Mouse (Mus musculus): ENCODE results near the gene Gm45623. TPM values are rescaled to one million over a fixed set of nuclear protein-coding genes. Genes with fewer than 3 reads are reported as not detected.

The Gm45623 gene
- polyA plus RNA-seq, 1 experiment: 1.8 TPM

DNA sequence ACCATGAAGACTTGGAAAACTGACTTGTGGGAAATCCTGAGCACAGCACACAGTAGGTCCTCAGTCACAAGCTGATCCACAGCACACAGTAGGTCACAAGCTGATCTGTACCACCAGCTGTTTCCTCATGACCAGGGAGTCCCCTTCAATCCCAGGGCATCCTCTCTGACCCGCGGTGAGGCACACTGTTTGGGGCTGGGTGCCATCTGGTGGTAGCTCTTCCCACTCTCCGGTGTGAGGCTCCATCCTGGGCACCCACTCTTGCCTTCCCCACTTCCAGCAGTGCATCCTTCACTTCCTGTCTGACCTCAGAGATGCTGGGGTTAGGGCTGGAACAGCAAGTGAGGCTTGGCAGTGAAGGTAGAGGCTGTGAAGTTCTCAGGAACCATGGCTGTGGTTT, 19.0 kb upstream of the Gm45623 start:
- DNase-seq (ENCODE audit: low read depth): no peak
- peak; percentile 34; the same call in 1 of the 2 replicates for TF ChIP-seq CTCF (IDR thresholded peaks at IDR 0.05; ENCODE audit: borderline replicate concordance, extremely low read depth, insufficient read depth, insufficient read length)
- no peak for TF ChIP-seq POLR2A (IDR thresholded peaks at IDR 0.05; ENCODE audit: borderline replicate concordance, extremely low read depth, insufficient read depth, insufficient read length, poor library complexity, severe bottlenecking)

- no peak for DNase-seq (ENCODE audit: low read depth)
Measured at GRCm38 (mm10) chr13:56770786-56771185, 17.2 kb upstream of the Gm45623 start.

DNA sequence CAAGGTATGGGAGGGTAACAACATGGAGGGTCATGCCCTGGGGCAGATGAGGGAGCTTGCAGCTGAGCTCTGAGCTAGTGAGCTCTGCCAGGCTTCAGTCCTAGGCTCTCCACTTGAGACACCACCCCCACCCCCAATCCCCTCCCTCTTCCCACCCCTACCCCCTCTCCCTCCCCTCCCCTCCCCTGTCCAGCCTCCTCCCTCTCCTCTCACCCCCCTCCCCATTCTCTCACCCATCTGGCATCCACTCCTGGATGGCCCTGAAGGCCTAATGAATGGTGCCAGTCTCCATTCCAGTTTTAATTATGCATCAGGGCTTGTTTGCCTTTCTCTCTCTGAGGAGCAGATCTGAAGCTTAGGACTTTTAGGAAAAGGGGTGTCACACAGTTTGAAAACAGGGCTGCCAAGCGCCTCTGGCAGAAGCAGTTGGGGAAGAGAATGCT, 16.5 kb upstream of the Gm45623 start:
- DNase-seq (ENCODE audit: low read depth): peak; percentile 95
- TF ChIP-seq POLR2A (IDR thresholded peaks at IDR 0.05; ENCODE audit: borderline replicate concordance, extremely low read depth, insufficient read depth, insufficient read length, poor library complexity, severe bottlenecking) (no peak), CTCF (IDR thresholded peaks at IDR 0.05; ENCODE audit: borderline replicate concordance, extremely low read depth, insufficient read depth, insufficient read length) (no peak)

More at GRCm38 (mm10) chr13:56770786-56771185, 17.2 kb upstream of the Gm45623 start:
- no peak for TF ChIP-seq POLR2A (IDR thresholded peaks at IDR 0.05; ENCODE audit: borderline replicate concordance, extremely low read depth, insufficient read depth, insufficient read length, poor library complexity, severe bottlenecking)
- TF ChIP-seq CTCF (IDR thresholded peaks at IDR 0.05; ENCODE audit: borderline replicate concordance, extremely low read depth, insufficient read depth, insufficient read length): peak; percentile 42; the same call in 1 of the 2 replicates

GRCm38 (mm10) chr13:56769431-56769830, 15.8 kb upstream of the Gm45623 start:
- TF ChIP-seq CTCF (IDR thresholded peaks at IDR 0.05; ENCODE audit: borderline replicate concordance, extremely low read depth, insufficient read depth, insufficient read length) (no peak), POLR2A (IDR thresholded peaks at IDR 0.05; ENCODE audit: borderline replicate concordance, extremely low read depth, insufficient read depth, insufficient read length, poor library complexity, severe bottlenecking) (no peak)
- DNase-seq (ENCODE audit: low read depth): peak; percentile 79

- TF ChIP-seq CTCF (IDR thresholded peaks at IDR 0.05; ENCODE audit: borderline replicate concordance, extremely low read depth, insufficient read depth, insufficient read length) (no peak), POLR2A (IDR thresholded peaks at IDR 0.05; ENCODE audit: borderline replicate concordance, extremely low read depth, insufficient read depth, insufficient read length, poor library complexity, severe bottlenecking) (no peak)
- DNase-seq (ENCODE audit: low read depth): no peak
Measured at GRCm38 (mm10) chr13:56766211-56766610, 12.6 kb upstream of the Gm45623 start.

- no peak for TF ChIP-seq POLR2A (IDR thresholded peaks at IDR 0.05; ENCODE audit: borderline replicate concordance, extremely low read depth, insufficient read depth, insufficient read length, poor library complexity, severe bottlenecking)
- no peak for TF ChIP-seq CTCF (IDR thresholded peaks at IDR 0.05; ENCODE audit: borderline replicate concordance, extremely low read depth, insufficient read depth, insufficient read length)
- DNase-seq (ENCODE audit: low read depth): no peak
Measured at GRCm38 (mm10) chr13:56765284-56766032, 11.8 kb upstream of the Gm45623 start.

- no peak for TF ChIP-seq CTCF (IDR thresholded peaks at IDR 0.05; ENCODE audit: borderline replicate concordance, extremely low read depth, insufficient read depth, insufficient read length)
- no peak for TF ChIP-seq POLR2A (IDR thresholded peaks at IDR 0.05; ENCODE audit: borderline replicate concordance, extremely low read depth, insufficient read depth, insufficient read length, poor library complexity, severe bottlenecking)
- peak; percentile 84 for DNase-seq (ENCODE audit: low read depth)
Measured at GRCm38 (mm10) chr13:56762446-56763229, 9.0 kb upstream of the Gm45623 start.

- TF ChIP-seq POLR2A (IDR thresholded peaks at IDR 0.05; ENCODE audit: borderline replicate concordance, extremely low read depth, insufficient read depth, insufficient read length, poor library complexity, severe bottlenecking) (no peak), CTCF (IDR thresholded peaks at IDR 0.05; ENCODE audit: borderline replicate concordance, extremely low read depth, insufficient read depth, insufficient read length) (peak; percentile 85)
- peak; percentile 85 for DNase-seq (ENCODE audit: low read depth)
Measured at GRCm38 (mm10) chr13:56758492-56758891, 4.9 kb upstream of the Gm45623 start.

DNA sequence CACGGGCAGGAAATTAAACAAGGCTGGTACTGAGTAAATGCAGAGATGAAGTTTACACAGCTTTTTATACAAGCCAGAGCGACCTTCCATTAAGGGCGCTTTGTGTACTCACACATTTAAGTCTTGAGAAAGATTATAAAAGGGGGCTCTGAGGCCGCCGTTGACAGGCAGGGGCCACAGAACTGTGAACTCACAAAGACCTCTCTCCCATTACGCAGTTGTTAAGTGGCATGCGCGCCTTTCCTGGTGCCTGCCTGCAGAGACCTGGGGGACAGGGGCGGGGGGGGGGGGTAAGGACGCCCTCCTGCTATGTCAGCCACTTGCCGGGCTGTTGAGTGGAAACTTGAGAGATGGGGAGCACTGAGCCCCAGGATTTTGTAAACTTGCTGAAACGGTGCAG, 3.6 kb upstream of the Gm45623 start:
- TF ChIP-seq POLR2A (IDR thresholded peaks at IDR 0.05; ENCODE audit: borderline replicate concordance, extremely low read depth, insufficient read depth, insufficient read length, poor library complexity, severe bottlenecking) (no peak), CTCF (IDR thresholded peaks at IDR 0.05; ENCODE audit: borderline replicate concordance, extremely low read depth, insufficient read depth, insufficient read length) (no peak)
- DNase-seq (ENCODE audit: low read depth): no peak

DNA sequence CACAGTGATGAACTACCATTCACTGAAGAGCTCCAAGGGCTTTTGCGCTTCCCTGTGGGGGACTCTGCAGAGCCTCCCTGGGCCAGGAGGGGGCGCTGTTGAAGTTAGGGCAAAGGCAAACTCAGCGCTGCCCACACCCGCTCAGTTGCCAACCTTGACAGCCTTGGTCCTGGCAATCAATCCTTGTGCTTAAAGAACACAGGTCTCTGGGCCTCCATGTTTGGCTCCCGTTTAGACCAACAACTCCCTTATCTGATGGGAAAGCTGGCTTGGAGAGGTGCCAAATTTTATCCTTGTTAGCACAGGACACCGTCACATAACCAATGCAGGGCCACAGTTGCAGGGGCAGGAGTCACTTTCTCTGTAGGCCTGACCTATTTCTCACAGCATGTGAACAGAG, 2.2 kb upstream of the Gm45623 start:
- DNase-seq (ENCODE audit: low read depth): no peak
- TF ChIP-seq CTCF (IDR thresholded peaks at IDR 0.05; ENCODE audit: borderline replicate concordance, extremely low read depth, insufficient read depth, insufficient read length) (0 out of 2 replicates have a peak, but pooled peaks have one; percentile 28), POLR2A (IDR thresholded peaks at IDR 0.05; ENCODE audit: borderline replicate concordance, extremely low read depth, insufficient read depth, insufficient read length, poor library complexity, severe bottlenecking) (no peak)

DNA sequence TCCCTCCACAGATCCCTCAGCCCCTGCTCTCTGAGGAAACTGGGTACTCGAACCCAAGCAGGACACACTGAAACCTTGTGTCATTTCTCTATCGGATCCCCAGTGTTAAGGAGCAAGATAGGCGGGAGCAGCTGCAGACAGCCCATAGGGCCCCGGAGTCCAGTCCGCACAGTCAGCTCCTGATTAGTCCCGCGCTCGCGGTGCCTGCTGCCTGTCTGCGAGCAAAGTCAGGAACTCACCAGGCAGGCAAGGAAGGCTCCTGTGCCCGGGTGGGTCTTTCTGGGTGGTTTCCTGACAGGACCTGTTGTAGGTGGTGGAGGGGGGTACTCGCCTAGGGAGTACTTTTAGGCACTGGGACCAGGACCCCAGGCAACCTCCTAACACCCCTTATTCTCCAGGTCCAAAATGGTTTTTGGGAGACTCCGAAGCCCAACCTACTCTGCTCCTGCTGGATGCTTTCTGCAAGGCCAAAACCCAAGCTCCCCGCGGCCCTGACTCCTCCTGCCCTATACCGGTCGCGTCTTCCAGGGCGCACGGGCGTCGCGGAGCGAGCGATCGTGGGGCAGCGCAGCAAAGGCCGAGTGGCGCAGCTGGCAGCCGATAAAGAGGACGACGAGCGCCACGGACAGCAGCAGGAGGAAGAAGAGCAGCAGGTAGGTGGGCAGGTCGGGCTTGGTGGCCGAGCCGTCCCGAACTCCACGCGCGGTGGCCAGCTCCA, 994 bp downstream of the Gm45623 start:
- DNase-seq (ENCODE audit: low read depth): peak; percentile 59
- TF ChIP-seq POLR2A (IDR thresholded peaks at IDR 0.05; ENCODE audit: borderline replicate concordance, extremely low read depth, insufficient read depth, insufficient read length, poor library complexity, severe bottlenecking): no peak
- no peak for TF ChIP-seq CTCF (IDR thresholded peaks at IDR 0.05; ENCODE audit: borderline replicate concordance, extremely low read depth, insufficient read depth, insufficient read length)

Measured in brain, embryonic 14.5 days (tissue).